Mouse (Mus musculus): ENCODE data around the gene Crlf1.

Gene Crlf1

GRCm38 (mm10) chr8:70463306-70463705 is 29.7 kb upstream of the Crlf1 start:
- H3K27me3 ChIP-seq (ENCODE audit: control insufficient read depth, insufficient read depth, low read length, poor library complexity, severe bottlenecking) = no peaks in the 10 kb centered on the region
- no peaks in the 10 kb centered on the region for H3K36me3 ChIP-seq (ENCODE audit: control insufficient read depth, insufficient read depth, low read length, poor library complexity, severe bottlenecking)
- no peak for DNase-seq (ENCODE audit: low read depth, low spot score)

- Histone ChIP-seq H3K27me3 (ENCODE audit: control insufficient read depth, insufficient read depth, low read length, poor library complexity, severe bottlenecking) (no peaks in the 10 kb centered on the region), H3K36me3 (ENCODE audit: control insufficient read depth, insufficient read depth, low read length, poor library complexity, severe bottlenecking) (no peaks in the 10 kb centered on the region)
- DNase-seq (ENCODE audit: low read depth, low spot score) = no peak
Observed at GRCm38 (mm10) chr8:70464162-70464561, 28.8 kb upstream of the Crlf1 start.

- no peaks in the 10 kb centered on the region for H3K36me3 ChIP-seq (ENCODE audit: control insufficient read depth, insufficient read depth, low read length, poor library complexity, severe bottlenecking)
- no peaks in the 10 kb centered on the region for H3K27me3 ChIP-seq (ENCODE audit: control insufficient read depth, insufficient read depth, low read length, poor library complexity, severe bottlenecking)
- DNase-seq (ENCODE audit: low read depth, low spot score) = no peak
Observed at GRCm38 (mm10) chr8:70465701-70466100, 27.3 kb upstream of the Crlf1 start.

- DNase-seq (ENCODE audit: low read depth, low spot score) = no peak
- H3K27me3 ChIP-seq (ENCODE audit: control insufficient read depth, insufficient read depth, low read length, poor library complexity, severe bottlenecking) = no peaks in the 10 kb centered on the region
- H3K36me3 ChIP-seq (ENCODE audit: control insufficient read depth, insufficient read depth, low read length, poor library complexity, severe bottlenecking) = no peaks in the 10 kb centered on the region
Observed at GRCm38 (mm10) chr8:70466305-70466704, 26.7 kb upstream of the Crlf1 start.

- Histone ChIP-seq H3K36me3 (ENCODE audit: control insufficient read depth, insufficient read depth, low read length, poor library complexity, severe bottlenecking) (no peaks in the 10 kb centered on the region), H3K27me3 (ENCODE audit: control insufficient read depth, insufficient read depth, low read length, poor library complexity, severe bottlenecking) (no peaks in the 10 kb centered on the region)
- no peak for DNase-seq (ENCODE audit: low read depth, low spot score)
Observed at GRCm38 (mm10) chr8:70466771-70467170, 26.2 kb upstream of the Crlf1 start.

GRCm38 (mm10) chr8:70467229-70467725 is 25.7 kb upstream of the Crlf1 start:
- DNase-seq (ENCODE audit: low read depth, low spot score) = no peak
- Histone ChIP-seq H3K36me3 (ENCODE audit: control insufficient read depth, insufficient read depth, low read length, poor library complexity, severe bottlenecking) (no peaks in the 10 kb centered on the region), H3K27me3 (ENCODE audit: control insufficient read depth, insufficient read depth, low read length, poor library complexity, severe bottlenecking) (no peaks in the 10 kb centered on the region)

- DNase-seq (ENCODE audit: low read depth, low spot score) = no peak
- Histone ChIP-seq H3K27me3 (ENCODE audit: control insufficient read depth, insufficient read depth, low read length, poor library complexity, severe bottlenecking) (no peaks in the 10 kb centered on the region), H3K36me3 (ENCODE audit: control insufficient read depth, insufficient read depth, low read length, poor library complexity, severe bottlenecking) (no peaks in the 10 kb centered on the region)
Observed at GRCm38 (mm10) chr8:70467907-70468306, 25.1 kb upstream of the Crlf1 start.

GRCm38 (mm10) chr8:70468733-70469132 is 24.2 kb upstream of the Crlf1 start:
- no peak for DNase-seq (ENCODE audit: low read depth, low spot score)
- H3K36me3 ChIP-seq (ENCODE audit: control insufficient read depth, insufficient read depth, low read length, poor library complexity, severe bottlenecking) = no peaks in the 10 kb centered on the region
- no peaks in the 10 kb centered on the region for H3K27me3 ChIP-seq (ENCODE audit: control insufficient read depth, insufficient read depth, low read length, poor library complexity, severe bottlenecking)

- H3K27me3 ChIP-seq (ENCODE audit: control insufficient read depth, insufficient read depth, low read length, poor library complexity, severe bottlenecking) = no peaks in the 10 kb centered on the region
- no peak for DNase-seq (ENCODE audit: low read depth, low spot score)
Observed at GRCm38 (mm10) chr8:70469295-70469916, 23.6 kb upstream of the Crlf1 start.

GRCm38 (mm10) chr8:70469938-70470337 is 23.0 kb upstream of the Crlf1 start:
- DNase-seq (ENCODE audit: low read depth, low spot score) = no peak
- H3K36me3 ChIP-seq (ENCODE audit: control insufficient read depth, insufficient read depth, low read length, poor library complexity, severe bottlenecking) = no peaks in the 10 kb centered on the region
- no peaks in the 10 kb centered on the region for H3K27me3 ChIP-seq (ENCODE audit: control insufficient read depth, insufficient read depth, low read length, poor library complexity, severe bottlenecking)

More at GRCm38 (mm10) chr8:70469295-70469916, 23.6 kb upstream of the Crlf1 start:
- no peaks in the 10 kb centered on the region for H3K36me3 ChIP-seq (ENCODE audit: control insufficient read depth, insufficient read depth, low read length, poor library complexity, severe bottlenecking)

GRCm38 (mm10) chr8:70471856-70472255 is 21.1 kb upstream of the Crlf1 start:
- Histone ChIP-seq H3K36me3 (ENCODE audit: control insufficient read depth, insufficient read depth, low read length, poor library complexity, severe bottlenecking) (no peaks in the 10 kb centered on the region), H3K27me3 (ENCODE audit: control insufficient read depth, insufficient read depth, low read length, poor library complexity, severe bottlenecking) (no peaks in the 10 kb centered on the region)
- DNase-seq (ENCODE audit: low read depth, low spot score) = no peak

- peak; percentile 97 for DNase-seq (ENCODE audit: low read depth, low spot score)
- no peaks in the 10 kb centered on the region for H3K36me3 ChIP-seq (ENCODE audit: control insufficient read depth, insufficient read depth, low read length, poor library complexity, severe bottlenecking)
- no peaks in the 10 kb centered on the region for H3K27me3 ChIP-seq (ENCODE audit: control insufficient read depth, insufficient read depth, low read length, poor library complexity, severe bottlenecking)
Observed at GRCm38 (mm10) chr8:70476333-70477268, 16.4 kb upstream of the Crlf1 start, which contains the start of gene Klhl26. TSS of gene Klhl26 (minus strand) at chr8:70476968.

- Histone ChIP-seq H3K36me3 (ENCODE audit: control insufficient read depth, insufficient read depth, low read length, poor library complexity, severe bottlenecking) (no peaks in the 10 kb centered on the region), H3K27me3 (ENCODE audit: control insufficient read depth, insufficient read depth, low read length, poor library complexity, severe bottlenecking) (no peaks in the 10 kb centered on the region)
- DNase-seq (ENCODE audit: low read depth, low spot score) = peak; percentile 58
Observed at GRCm38 (mm10) chr8:70477269-70477982, 15.5 kb upstream of the Crlf1 start.

- no peaks in the 10 kb centered on the region for H3K27me3 ChIP-seq (ENCODE audit: control insufficient read depth, insufficient read depth, low read length, poor library complexity, severe bottlenecking)
- no peak for DNase-seq (ENCODE audit: low read depth, low spot score)
- H3K36me3 ChIP-seq (ENCODE audit: control insufficient read depth, insufficient read depth, low read length, poor library complexity, severe bottlenecking) = no peaks in the 10 kb centered on the region
Observed at GRCm38 (mm10) chr8:70481908-70482307, 11.1 kb upstream of the Crlf1 start.
